Mouse (Mus musculus): ENCODE measurements at regions not wholly inside any gene's neighbourhood (a gene's known extent, or its start where the extent isn't known, plus 50 kb on each side); places are given as distances from the start of the nearest gene placed in this dataset.

DNA sequence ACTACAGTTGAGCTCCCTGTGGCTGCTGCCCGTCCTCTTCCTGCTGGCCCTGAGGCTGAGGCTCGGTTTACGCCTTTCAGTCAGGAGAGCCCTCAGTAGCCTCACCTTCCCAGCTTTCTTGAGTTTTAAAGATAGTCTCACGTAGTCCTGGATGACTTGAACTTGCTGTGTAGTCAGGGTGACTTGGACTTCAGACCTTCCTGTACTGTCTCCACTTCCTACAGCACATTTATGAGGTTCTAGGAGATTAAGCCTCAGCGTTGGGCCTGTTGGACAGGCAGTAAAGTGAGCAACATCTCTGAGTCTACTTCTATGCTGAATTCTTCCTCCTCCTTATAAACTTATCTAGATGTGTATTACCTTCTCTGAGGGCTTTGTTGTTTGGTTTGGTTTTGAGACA is 546.2 kb downstream of the Zfp704 start:
- no peak for TF ChIP-seq MAX (IDR thresholded peaks at IDR 0.05)
- TF ChIP-seq FOSL1 (IDR thresholded peaks at IDR 0.05; ENCODE audit: insufficient read depth, low read length, poor library complexity, severe bottlenecking) = no peak

Data from C2C12 (cell line).